In the genomic region with DNA sequence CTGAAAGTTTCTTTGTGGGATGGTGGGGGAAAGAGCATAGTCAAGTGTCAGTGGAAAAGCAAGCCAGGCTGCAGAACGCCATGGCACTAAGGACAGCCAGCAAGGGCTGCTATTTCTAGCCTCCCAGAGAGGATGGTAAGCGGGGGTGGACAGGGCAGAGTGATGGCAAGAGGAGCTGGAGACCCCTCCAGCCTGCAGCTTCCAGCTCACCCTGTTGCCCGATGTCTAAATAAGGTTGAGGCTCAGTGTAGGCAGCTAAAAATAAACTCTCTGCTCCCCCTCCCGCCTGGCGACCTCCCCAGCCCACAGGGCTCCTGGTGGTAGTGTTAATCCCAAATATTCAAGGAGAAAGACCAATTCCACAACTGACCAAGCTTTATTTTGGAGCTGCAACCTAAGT, we compare ENCODE assay signal across 14 mouse cellular contexts. TPM values are rescaled to one million over a fixed set of nuclear protein-coding genes. Genes with fewer than 3 reads are reported as not detected.
DNase-seq lines count a peak whose midpoint lies in the region; ATAC-seq lines count a peak whose summit lies in the region.
"Had no signal": no experiment of that assay in that cellular context is flagged by ENCODE, and none has a peak within 500 bp of the region (broad histone marks: within the 10 kb centered on the region; RNA-seq: fewer than 3 reads in every experiment).

No protein-coding gene starts in this region.

- H3K36me3 ChIP-seq in heart, embryonic 12.5 days, result no peaks in the 10 kb centered on the region
- H3K36me3 ChIP-seq: embryonic facial prominence, embryonic 12.5 days; hindbrain, embryonic 10.5 days; liver, embryonic 15.5 days had no signal

- peak; percentile 20 for DNase-seq in adipocyte (ENCODE audit: low spot score)
- DNase-seq in gastrocnemius, adult 8-10 months (ENCODE audit: low spot score in 2 of 2), result peak; percentile 25 to 53
- peak; percentile 63 for DNase-seq in heart, postnatal 4 days
- no peak for DNase-seq in right cerebral cortex, postnatal 4 days
- DNase-seq in liver, result no peak
- DNase-seq in retina, embryonic 14.5 days (ENCODE audit: low spot score), result no peak
- DNase-seq: right cerebral cortex, adult 18-20 months had no signal

- WGBS in heart, embryonic 12.5 days, result 15% methylated on average over 5 of the region's 5 CpGs

- ATAC-seq in heart, embryonic 12.5 days (ENCODE audit: insufficient number of reproducible peaks, low FRiP score), result peak; percentile 78
- ATAC-seq: CD4-positive, CD25-positive, alpha-beta regulatory T cell, adult 4 months; intestine, embryonic 16.5 days had no signal

- no peaks in the 10 kb centered on the region for H3K27me3 ChIP-seq in heart, embryonic 12.5 days (replicated peaks)
- H3K27me3 ChIP-seq: liver, embryonic 15.5 days had no signal

- peaks cover 13% of the 10 kb centered on the region for H3K4me1 ChIP-seq in heart, embryonic 12.5 days (replicated peaks)
- H3K4me1 ChIP-seq: embryonic facial prominence, embryonic 12.5 days had no signal

- H3K27ac ChIP-seq in heart, embryonic 12.5 days (ENCODE audit: poor library complexity, severe bottlenecking), result peak overlapping the region; percentile 97
- H3K27ac ChIP-seq: embryonic facial prominence, embryonic 12.5 days; hindbrain, embryonic 10.5 days; liver, embryonic 15.5 days had no signal

- no peak overlapping the region for H3K9ac ChIP-seq in heart, embryonic 12.5 days
- H3K9ac ChIP-seq: embryonic facial prominence, embryonic 12.5 days; liver, embryonic 15.5 days had no signal

- H3K9me3 ChIP-seq in heart, embryonic 12.5 days (replicated peaks), result 0 out of 2 replicates have a peak, but pooled peaks cover 6% of the 10 kb centered on the region
- H3K9me3 ChIP-seq: embryonic facial prominence, embryonic 12.5 days; hindbrain, embryonic 10.5 days; liver, embryonic 15.5 days had no signal

- H3K4me3 ChIP-seq in heart, embryonic 12.5 days, result no peak overlapping the region
- H3K4me3 ChIP-seq: embryonic facial prominence, embryonic 12.5 days; hindbrain, embryonic 10.5 days; liver, embryonic 15.5 days had no signal

- H3K4me2 ChIP-seq in heart, embryonic 12.5 days, result no peak overlapping the region
- H3K4me2 ChIP-seq: embryonic facial prominence, embryonic 12.5 days; liver, embryonic 15.5 days; midbrain, embryonic 11.5 days had no signal

RNA-seq across cellular contexts. Expression of a gene that starts 7.5 kb away (rescaled TPM):
- 1 to 10 TPM; 1.8 to 4.2 (median 3.3) TPM for total RNA-seq in gastrocnemius, adult 8-10 months (2022)
- polyA plus RNA-seq in heart, embryonic 12.5 days (2016; fragmentation: Nextera tagmentation; extraction: Ambion mirVana), result 17.5 and 19.0 TPM in 2 replicates
- total RNA-seq in heart, postnatal 4 days (2021), result 10 to 100 TPM in 1 of 2 experiments, 1 to 10 TPM in 1; 9.2 to 12.2 TPM

RNA-seq across cellular contexts. Expression of a gene that starts 12.5 kb away (rescaled TPM):
- total RNA-seq in gastrocnemius, adult 8-10 months (2022), result 1 to 10 TPM; 6.2 to 9.2 (median 7.5) TPM
- polyA plus RNA-seq in heart, embryonic 12.5 days (2016; fragmentation: Nextera tagmentation; extraction: Ambion mirVana), result 49.4 and 49.9 TPM in 2 replicates
- total RNA-seq in heart, postnatal 4 days (2021), result 10 to 100 TPM; 12.4 to 13.1 TPM

RNA-seq across cellular contexts. Expression of a gene that starts 52.2 kb away (rescaled TPM):
- total RNA-seq in gastrocnemius, adult 8-10 months (2022), result 100 to 1,000 TPM; 160 to 179 (median 170) TPM
- polyA plus RNA-seq in heart, embryonic 12.5 days (2016; fragmentation: Nextera tagmentation; extraction: Ambion mirVana), result 335 and 339 TPM in 2 replicates
- 100 to 1,000 TPM; 355 to 365 TPM for total RNA-seq in heart, postnatal 4 days (2021)

Comparison
In these comparisons a context has a peak if more than half of its experiments do, and no peak if none do; other contexts are left out.
1. DNase-seq: peak in adipocyte (single experiment), gastrocnemius, adult 8-10 months (2 of 2) and heart, postnatal 4 days (single experiment); none in right cerebral cortex, postnatal 4 days (single experiment), liver (single experiment) and retina, embryonic 14.5 days (single experiment).